Mouse (Mus musculus): ENCODE results near the gene Tpd52l2. TPM values are rescaled to one million over a fixed set of nuclear protein-coding genes. Genes with fewer than 3 reads are reported as not detected.
A peak's percentile ranks its signal among the peaks of the same experiment; 100 is the strongest.

The Tpd52l2 gene
- total RNA-seq, 2 experiments from 2014 or later = 62.9 to 67.7 TPM

- DNase-seq = peak; percentile 48 to 56
- intact Hi-C loops (cut with DNase I) = no loop called here
Measured at GRCm38 (mm10) chr2:181484456-181485233, 12.3 kb upstream of the Tpd52l2 start.

- DNase-seq = no peak
- intact Hi-C loops (cut with DNase I) = loop anchor here (2.0 kb wide), 1 partner anchor 27 kb away; the partner anchor contains the start of gene Zbtb46
Measured at GRCm38 (mm10) chr2:181485741-181486140, 11.2 kb upstream of the Tpd52l2 start.

DNA sequence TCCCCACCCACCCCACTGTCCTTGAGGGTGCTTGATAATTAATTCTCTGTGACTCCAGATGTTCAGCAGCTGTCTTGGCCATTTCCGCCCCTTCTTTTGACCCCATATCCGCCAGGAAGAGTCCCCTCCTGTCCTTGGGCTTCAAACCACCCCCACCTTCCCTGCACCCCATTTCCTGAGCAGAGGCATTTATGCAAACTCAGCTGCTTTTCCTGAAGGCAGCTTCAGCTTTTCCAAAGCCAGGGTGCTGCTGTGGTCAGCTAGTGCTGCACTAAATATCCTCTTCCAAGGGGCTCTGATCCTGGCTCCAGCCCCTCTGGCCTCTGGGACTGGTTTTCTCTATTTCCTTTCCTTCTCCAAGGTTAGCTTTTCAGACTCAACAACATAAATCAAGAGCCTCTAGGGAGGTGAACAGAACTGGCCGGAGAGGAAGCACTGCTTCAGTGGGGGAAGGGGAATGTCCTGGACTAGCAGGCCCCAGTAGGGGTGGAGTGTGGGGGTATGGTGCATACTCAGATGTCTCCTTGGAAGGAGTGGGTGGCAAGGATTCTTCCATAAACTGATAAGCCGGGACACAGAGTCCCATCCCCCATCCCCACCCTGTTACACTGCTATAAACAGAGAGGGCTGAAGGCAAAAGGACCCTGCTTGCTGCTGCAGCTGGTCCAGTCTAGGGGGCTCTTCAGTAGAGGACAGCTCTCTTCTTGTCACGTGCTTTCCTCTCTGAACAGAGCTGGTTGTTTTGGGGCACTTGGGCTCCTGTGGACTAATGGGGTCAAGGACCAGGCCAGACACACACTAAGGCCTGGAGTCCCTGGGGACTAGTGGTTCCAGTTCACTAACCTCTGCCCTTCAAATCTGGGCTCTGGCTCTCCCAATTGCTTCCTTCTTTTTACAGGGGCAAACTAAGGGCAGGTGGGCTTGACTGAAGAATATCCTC, 9.3 kb upstream of the Tpd52l2 start:
- intact Hi-C loops (cut with DNase I) = loop anchor here (2.0 kb wide), 1 partner anchor 29 kb away; the partner anchor contains the start of gene Zbtb46
- DNase-seq = peak; percentile 33 to 60

DNA sequence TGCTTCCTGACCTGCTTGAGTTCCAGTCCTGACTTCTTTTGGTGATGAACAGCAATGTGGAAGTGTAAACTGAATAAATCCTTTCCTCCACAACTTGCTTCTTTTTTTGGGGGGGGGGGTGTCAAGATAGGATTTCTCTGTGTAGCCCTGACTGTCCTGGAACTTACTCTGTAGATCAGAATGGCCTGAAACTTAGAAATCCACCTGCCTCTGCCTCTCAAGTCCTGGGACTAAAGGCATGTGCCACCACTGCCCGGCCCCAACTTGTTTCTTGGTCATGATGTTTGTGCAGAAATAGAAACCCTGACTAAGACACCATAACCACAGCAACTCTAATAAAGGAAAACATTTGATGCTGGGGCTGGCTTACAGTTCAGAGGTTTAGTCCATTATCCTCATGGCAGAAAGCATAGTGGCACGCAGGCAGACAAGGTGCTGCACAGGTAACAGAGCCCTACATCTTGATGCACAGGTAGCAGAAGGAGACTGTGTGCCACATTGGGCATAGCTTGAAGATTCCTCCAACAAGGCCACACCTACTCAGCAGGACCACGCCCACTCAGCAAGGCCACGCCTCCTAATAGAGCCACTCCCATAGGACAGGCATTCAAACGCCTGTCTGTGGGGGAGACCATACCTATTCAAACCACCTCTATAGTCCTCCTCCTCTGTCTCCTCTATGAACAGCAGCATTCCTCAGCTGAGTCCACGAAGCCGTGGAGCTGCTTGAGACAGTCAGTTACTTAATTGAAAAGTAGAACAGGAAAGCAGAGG, 5.3 kb upstream of the Tpd52l2 start:
- intact Hi-C loops (cut with DNase I) = no loop called here
- DNase-seq = peak in 1 of 2 experiments; percentile 20

- no peak for DNase-seq
- intact Hi-C loops (cut with DNase I) = no loop called here
Measured at GRCm38 (mm10) chr2:181492206-181492605, 4.7 kb upstream of the Tpd52l2 start.

DNA sequence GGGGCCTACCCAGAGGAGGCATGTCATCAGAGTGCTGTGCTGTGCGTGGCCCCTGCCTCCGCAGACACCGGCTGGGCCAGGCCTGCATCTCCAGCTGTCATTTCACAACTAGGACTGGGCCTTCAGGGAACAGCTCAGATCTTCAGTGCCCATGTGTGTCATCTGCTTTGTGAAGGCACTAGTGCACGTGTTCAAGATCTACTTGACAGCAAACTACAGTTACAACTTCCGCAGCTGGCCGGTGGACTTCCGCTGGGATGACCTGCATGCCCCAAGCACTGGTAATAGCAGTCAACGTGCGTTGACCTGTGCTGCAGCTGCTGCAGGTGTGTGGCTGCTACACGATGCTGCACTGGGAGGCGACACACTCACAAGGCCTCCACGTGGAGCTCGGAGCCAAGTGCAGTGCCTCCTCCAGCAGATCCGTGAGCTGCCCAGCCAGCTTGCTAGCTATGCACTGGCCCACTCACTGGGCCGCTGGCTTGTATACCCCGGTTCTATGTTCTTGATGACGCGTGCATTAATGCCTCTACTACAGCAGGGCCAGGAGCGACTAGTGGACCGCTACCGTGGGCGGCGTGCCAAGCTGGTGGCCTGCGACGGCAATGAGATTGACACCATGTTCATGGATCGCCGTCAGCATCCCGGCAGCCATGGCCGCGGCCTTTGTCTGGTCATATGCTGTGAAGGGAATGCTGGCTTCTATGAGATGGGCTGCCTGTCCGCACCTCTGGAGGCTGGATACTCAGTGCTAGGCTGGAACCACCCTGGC, 3.6 kb upstream of the Tpd52l2 start, which contains the start of gene Abhd16b:
Abhd16b (plus strand) TSS at position 51 of the 772 bp plus-strand sequence.
- DNase-seq = no peak
- intact Hi-C loops (cut with DNase I) = no loop called here

- DNase-seq = no peak
- intact Hi-C loops (cut with DNase I) = no loop called here
Measured at GRCm38 (mm10) chr2:181494266-181494945, 2.5 kb upstream of the Tpd52l2 start.

- intact Hi-C loops (cut with DNase I) = loop anchor here (1.0 to 2.0 kb wide), 3 partner anchors 37 to 104 kb away; partner anchors contain the start of gene Zbtb46
- peak; percentile 15 to 17 for DNase-seq
Measured at GRCm38 (mm10) chr2:181495845-181496244, 1.1 kb upstream of the Tpd52l2 start.

DNA sequence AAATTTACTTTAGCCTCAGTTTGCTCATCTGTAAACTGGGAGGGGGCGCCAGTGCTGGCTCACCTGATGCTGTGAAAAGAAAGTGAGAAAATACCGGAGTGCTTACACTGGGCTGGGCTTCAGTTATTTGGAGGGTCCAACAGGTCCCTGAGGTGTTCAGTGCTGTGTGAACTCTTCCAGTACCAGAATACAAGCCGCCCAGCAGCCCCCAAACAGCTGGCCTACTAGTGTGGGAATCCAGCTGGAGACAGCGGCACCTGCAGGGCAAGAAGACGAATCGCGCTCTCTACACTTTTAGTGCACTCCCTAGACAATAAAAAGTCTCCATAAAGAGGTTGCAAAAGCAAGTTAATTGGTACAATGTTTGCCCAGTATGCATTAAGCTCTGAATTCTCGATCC, 661 bp upstream of the Tpd52l2 start:
- intact Hi-C loops (cut with DNase I) = loop anchor here (1.0 to 2.0 kb wide), 3 partner anchors 37 to 104 kb away; partner anchors contain the start of gene Zbtb46

GRCm38 (mm10) chr2:181497548-181497875, 570 bp downstream of the Tpd52l2 start:
- DNase-seq = peak; percentile 61 to 69
- intact Hi-C loops (cut with DNase I) = loop anchor here (2.0 kb wide), 1 partner anchor 39 kb away; the partner anchor contains the start of gene Zbtb46

More for the DNA sequence above, 661 bp upstream of the Tpd52l2 start:
- peak; percentile 63 to 69 for DNase-seq

GRCm38 (mm10) chr2:181498644-181499043, 1.7 kb downstream of the Tpd52l2 start:
- intact Hi-C loops (cut with DNase I) = loop anchor here (2.0 kb wide), 1 partner anchor 20 kb away; no protein-coding TSS in a partner anchor

GRCm38 (mm10) chr2:181509191-181509590, 12.2 kb downstream of the Tpd52l2 start:
- intact Hi-C loops (cut with DNase I) = no loop called here
- no peak for DNase-seq

More at GRCm38 (mm10) chr2:181498644-181499043, 1.7 kb downstream of the Tpd52l2 start:
- DNase-seq = no peak

- no peak for DNase-seq
- intact Hi-C loops (cut with DNase I) = no loop called here
Measured at GRCm38 (mm10) chr2:181511231-181511630, 14.3 kb downstream of the Tpd52l2 start.

DNA sequence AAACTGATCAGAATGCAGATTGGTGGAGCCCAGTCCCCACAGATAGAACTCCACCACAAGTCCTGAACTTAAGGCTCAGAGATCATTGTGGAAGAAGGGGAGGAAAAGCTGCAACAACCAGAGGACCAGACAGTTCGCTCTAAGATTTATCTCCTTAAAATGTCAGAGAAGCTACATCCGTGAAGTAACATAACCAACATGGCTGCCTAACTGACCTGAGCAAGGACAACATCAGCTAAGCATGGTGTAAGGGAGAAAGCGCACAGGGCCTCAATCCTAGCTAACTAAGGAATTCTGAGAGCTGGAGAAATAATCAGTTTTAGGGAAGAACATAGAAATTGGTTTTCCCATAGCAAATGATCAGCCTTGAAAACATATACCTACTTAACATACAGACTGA, 22.3 kb downstream of the Tpd52l2 start:
- DNase-seq = no peak
- intact Hi-C loops (cut with DNase I) = loop anchor here (2.0 kb wide), 1 partner anchor 20 kb away; no protein-coding TSS in a partner anchor

- peak; percentile 96 to 97 for DNase-seq
- intact Hi-C loops (cut with DNase I) = loop anchor here (1.0 kb wide), 1 partner anchor 61 kb away; no protein-coding TSS in a partner anchor
Measured at GRCm38 (mm10) chr2:181520118-181520935, 23.4 kb downstream of the Tpd52l2 start, which contains the start of gene Dnajc5. Gene Dnajc5, plus strand, starts transcription at chr2:181520485.

- DNase-seq = no peak
- intact Hi-C loops (cut with DNase I) = loop anchor here (1.0 kb wide), 1 partner anchor 60 kb away; no protein-coding TSS in a partner anchor
Measured at GRCm38 (mm10) chr2:181520936-181521227, 23.9 kb downstream of the Tpd52l2 start.

DNA sequence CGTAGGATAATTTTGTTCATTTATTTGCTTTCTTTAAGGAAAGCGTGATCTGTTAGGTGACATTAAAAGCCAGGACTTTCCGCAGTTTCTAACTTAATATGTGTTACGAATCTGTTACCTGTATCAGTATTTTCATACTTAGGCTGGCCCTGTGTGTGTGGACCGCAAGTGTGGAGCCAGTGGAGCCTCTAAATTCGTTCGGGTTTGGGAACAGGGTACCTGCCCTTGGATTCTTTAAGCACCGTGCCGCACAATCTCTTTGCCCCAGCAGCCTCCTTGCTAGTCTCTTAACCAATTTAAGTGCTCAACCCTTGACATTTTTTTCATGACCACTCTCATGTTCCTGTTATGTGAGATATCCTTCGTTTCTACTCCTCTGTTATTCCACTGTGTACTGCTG, 24.5 kb downstream of the Tpd52l2 start:
- no peak for DNase-seq
- intact Hi-C loops (cut with DNase I) = no loop called here

- intact Hi-C loops (cut with DNase I) = no loop called here
- DNase-seq = peak in 1 of 2 experiments; percentile 20
Measured at GRCm38 (mm10) chr2:181522811-181523210, 25.9 kb downstream of the Tpd52l2 start.
